Mouse (Mus musculus): ENCODE results near the gene Ccdc115.
A peak's percentile ranks its signal among the peaks of the same experiment; 100 is the strongest.

Ccdc115 gene

GRCm38 (mm10) chr1:34439215-34439960 is at the start of gene Ccdc115, which contains the start of gene Imp4:
Gene Ccdc115 (minus strand): TSS chr1:34439672.
Gene Imp4 (plus strand): TSS chr1:34439851.
- DNase-seq (ENCODE audit: low read depth, low spot score): peak; percentile 100

DNA sequence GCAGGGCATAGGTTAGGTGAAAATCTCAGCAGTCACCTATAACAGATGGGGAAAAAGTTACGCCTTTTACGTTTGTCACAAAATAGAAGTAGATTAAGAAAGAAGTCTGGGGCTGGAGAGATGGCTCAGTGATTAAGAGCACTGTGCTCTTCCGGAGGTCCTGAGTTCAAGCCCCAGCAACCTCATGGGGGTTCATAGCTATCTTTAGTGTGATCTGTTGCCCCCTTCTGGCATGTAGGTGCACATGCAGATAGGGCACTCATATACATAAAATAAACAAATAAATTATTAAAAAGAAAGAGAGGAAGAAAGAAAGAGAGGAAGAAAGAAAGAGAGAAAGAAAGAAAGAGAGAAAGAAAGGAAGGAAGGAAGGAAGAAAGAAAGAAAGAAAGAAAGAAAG is 47.9 kb upstream of the Ccdc115 start:
- DNase-seq (ENCODE audit: low read depth, low spot score): no peak

- DNase-seq (ENCODE audit: low read depth, low spot score): peak; percentile 52
Measured at GRCm38 (mm10) chr1:34485461-34486188, 46.2 kb upstream of the Ccdc115 start.

- DNase-seq (ENCODE audit: low read depth, low spot score): no peak
Measured at GRCm38 (mm10) chr1:34484470-34484869, 45.0 kb upstream of the Ccdc115 start.

DNA sequence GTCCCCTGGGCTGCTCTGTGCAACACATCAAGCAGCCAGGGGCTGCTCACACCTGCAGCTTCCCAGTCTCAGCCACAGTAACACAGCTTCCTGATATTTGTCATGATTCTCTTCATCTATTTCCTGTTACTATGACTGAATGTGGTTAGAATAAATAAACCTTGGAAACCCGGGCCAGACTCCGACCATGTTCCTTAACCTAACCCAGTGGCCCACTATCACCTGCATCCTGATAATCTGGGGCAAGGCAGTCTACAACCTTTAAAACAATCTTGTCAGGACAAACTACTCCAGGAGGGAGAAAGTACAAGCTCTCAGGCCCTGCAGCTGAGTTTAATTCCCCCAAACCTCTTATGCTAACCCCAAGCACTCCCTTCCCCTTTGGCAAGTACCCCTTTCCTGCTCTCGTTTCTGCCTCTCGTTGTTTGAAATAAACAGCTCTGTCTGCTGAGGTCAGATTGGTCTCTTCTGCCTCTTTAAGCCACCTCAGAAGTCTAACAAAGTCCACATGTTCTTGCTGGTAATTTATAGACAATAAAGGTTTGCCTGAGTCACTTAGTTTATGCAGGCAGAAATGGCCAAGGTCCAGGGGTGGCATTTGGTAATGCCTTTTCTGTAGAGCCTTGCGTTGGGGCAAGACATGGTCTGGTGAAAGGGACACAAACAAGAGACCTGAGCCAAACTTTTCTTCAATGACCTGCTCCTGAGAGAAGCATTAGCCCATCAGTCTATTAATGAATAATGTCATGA is 42.6 kb upstream of the Ccdc115 start:
- no peak for DNase-seq (ENCODE audit: low read depth, low spot score)

DNA sequence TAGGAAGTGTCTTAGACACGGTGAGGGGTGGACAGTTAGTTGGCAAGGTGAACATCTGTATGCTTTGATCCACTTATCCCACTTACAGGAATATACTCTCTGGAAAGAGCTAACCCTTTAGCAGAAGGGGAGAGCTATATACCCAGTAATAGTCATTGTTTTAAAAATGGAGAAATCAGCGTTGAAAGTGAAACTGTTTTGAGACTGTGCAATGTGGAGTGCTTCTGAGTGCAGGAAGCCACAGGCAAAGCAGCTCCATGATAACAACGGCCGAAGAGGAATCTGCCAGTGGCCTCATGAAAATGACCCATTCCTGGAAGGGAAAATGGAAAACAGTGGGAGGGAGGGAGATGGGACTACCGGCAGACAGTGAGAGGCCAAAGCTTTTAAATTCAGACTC is 41.3 kb upstream of the Ccdc115 start:
- no peak for DNase-seq (ENCODE audit: low read depth, low spot score)

- DNase-seq (ENCODE audit: low read depth, low spot score): no peak
Measured at GRCm38 (mm10) chr1:34478891-34479655, 39.6 kb upstream of the Ccdc115 start.

GRCm38 (mm10) chr1:34472427-34473300 is 33.2 kb upstream of the Ccdc115 start:
- no peak for DNase-seq (ENCODE audit: low read depth, low spot score)

GRCm38 (mm10) chr1:34469801-34470200 is 30.3 kb upstream of the Ccdc115 start:
- no peak for DNase-seq (ENCODE audit: low read depth, low spot score)

GRCm38 (mm10) chr1:34468500-34468899 is 29.0 kb upstream of the Ccdc115 start:
- DNase-seq (ENCODE audit: low read depth, low spot score): no peak

DNA sequence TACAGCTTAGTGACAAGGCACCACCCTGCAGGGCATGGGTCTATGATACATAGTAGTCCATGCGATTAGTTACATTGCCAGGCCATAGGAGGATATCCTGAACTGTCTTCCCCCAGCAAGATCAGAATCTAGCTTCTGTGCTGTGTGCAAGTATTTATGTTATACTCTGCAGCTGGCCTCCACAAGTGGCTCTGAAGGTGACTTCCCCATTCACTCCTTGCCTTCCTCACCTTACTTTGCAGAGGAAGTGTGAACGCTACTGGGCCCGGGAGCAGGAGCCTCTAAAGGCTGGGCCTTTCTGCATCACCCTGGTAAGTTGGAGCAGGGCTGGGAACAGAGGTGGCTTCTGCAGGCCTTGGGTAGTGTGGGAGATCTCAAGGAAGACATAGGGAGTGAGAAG is 28.6 kb upstream of the Ccdc115 start:
- no peak for DNase-seq (ENCODE audit: low read depth, low spot score)

- DNase-seq (ENCODE audit: low read depth, low spot score): no peak
Measured at GRCm38 (mm10) chr1:34465445-34465844, 26.0 kb upstream of the Ccdc115 start.

GRCm38 (mm10) chr1:34464310-34464817 is 24.9 kb upstream of the Ccdc115 start:
- DNase-seq (ENCODE audit: low read depth, low spot score): no peak

- DNase-seq (ENCODE audit: low read depth, low spot score): no peak
Measured at GRCm38 (mm10) chr1:34462766-34463165, 23.3 kb upstream of the Ccdc115 start.

DNA sequence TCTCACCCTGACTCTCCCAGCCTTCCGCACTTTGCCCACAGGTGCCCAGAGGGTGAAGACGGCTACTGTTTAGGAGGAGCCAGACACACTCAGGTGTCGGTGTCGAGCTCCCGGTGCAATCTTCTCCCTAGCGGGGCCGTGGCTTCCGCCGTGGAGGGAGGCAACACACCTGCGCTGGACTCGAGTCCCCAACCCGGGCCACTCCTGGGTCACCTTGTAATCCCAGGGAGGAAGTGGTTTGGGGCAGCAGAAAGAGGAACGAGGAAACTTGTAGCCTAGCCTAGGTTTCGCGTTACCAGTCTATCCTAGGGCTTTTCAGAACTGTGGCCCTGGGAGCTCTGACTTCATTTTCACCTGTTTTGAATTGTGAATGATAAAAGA is 20.6 kb upstream of the Ccdc115 start:
- DNase-seq (ENCODE audit: low read depth, low spot score): no peak

DNA sequence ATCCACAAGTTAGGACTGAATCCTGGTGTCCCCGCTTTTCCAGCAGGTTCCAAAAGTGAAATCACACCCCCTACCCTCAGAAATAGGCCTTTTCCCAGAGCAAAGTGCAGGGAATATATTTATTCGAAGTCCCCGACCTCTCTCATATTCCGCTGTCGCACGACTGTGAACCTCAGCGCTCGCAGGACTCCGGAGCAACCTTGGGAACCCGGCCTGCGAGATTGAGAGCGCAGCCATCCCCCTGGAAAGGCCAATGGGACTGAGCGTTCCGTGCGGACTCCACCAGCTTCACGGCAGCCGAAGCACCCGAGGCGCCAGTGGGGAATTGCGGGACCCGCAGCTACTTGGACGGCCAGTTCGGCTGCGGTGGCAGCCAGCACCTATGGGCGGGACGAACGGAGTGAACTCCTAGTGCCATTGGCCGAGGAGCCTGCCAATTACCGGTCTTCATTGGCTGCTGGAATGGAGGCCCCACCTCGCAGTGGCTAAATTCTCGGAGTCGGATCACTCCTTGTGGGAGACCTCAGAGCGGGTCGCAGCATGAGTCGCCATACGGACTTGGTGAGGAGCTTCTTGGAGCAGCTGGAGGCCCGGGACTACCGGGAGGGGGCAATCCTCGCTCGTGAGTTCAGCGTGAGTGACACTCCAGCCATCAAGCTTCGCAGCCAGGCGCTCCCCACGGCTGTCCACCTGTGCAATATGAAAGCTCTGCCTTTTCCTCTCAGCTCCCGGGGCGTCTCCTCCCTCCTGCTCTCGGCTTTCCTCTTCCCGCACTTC is 20.0 kb upstream of the Ccdc115 start, which contains the start of gene Ptpn18:
Gene Ptpn18, plus strand, starts transcription at position 479 of the 777 bp plus-strand sequence.
- DNase-seq (ENCODE audit: low read depth, low spot score): peak; percentile 54

DNA sequence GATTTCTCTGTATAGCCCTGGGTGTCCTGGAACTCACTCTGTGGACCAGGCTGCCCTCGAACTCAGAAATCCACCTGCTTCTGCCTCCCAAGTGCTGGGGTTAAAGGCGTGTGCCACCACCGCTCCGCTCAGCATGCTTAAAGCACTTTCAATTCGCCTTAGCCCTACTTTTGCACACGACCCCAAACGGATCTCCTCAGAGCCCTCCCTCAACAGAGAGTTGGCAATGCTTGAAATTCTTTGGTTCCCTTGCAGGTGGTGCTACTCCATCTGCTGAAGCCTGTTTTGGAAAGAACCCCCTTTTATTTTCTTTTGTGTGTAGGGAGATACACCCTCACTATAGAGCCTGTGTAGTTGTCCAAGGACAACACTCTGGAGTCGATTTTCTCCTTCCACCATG is 19.0 kb upstream of the Ccdc115 start:
- DNase-seq (ENCODE audit: low read depth, low spot score): no peak

DNA sequence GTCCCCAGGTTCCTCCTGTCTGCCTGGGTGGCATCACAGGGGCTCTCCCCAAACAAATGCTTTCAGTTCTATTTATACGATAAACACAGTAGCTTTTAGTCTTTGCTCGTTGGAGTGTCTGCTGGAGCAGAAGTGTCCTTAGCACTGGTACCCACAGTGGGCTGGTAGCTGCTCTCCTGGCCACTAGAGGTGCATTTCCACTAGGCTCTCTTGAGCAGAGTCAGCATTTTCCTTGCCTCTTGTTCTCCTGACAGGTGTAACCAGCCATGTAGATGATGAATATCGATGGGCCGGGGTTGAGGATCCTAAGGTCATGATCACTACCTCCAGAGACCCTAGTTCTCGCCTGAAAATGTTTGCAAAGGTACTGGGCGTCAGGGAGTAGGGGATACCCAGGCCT is 3.7 kb upstream of the Ccdc115 start:
- DNase-seq (ENCODE audit: low read depth, low spot score): no peak

GRCm38 (mm10) chr1:34439961-34440630 is 624 bp upstream of the Ccdc115 start:
- DNase-seq (ENCODE audit: low read depth, low spot score): no peak
